Mouse (Mus musculus) lung, embryonic 16.5 days (tissue): Measurements from ENCODE around the gene Otud6a. TPM values are rescaled to one million over a fixed set of nuclear protein-coding genes. Genes with fewer than 3 reads are reported as not detected.
"Not testable (repeated sequence)": the region's sequence is repeated elsewhere in the genome, so short reads cannot be mapped to it uniquely, and the experiment has no call there.

Experiments used
- ATAC-seq: fragments of 200-750 bp; cut with Nextera tagmentation; 2 replicates; pipeline ENCODE4 v1.8.0; 2017; ENCODE audit warnings: low read depth, mild to moderate bottlenecking, moderate library complexity
- H3K27ac ChIP-seq: fragments of 300-500 bp; sonication (generic); 2 replicates; pipeline ENCODE4 v1.5.1; 2014; ENCODE audit warnings: mild to moderate bottlenecking, control low read depth, low read length
- H3K27me3 ChIP-seq: fragments of 300-500 bp; sonication (generic); 2 replicates; pipeline ENCODE4 v1.6.1; 2014; ENCODE audit warnings: low read depth, low read length, mixed read lengths; ENCODE audit not compliant: control insufficient read depth, insufficient read depth
- H3K36me3 ChIP-seq: fragments of 300-500 bp; sonication (generic); 2 replicates; pipeline ENCODE4 v1.6.1; 2014; ENCODE audit warnings: low read length; ENCODE audit not compliant: control insufficient read depth, insufficient read depth
- H3K4me1 ChIP-seq: fragments of 300-500 bp; sonication (generic); replicated peaks from 2 replicates; pipeline ENCODE4 v1.6.1; 2014; ENCODE audit warnings: low read length, mixed read lengths; ENCODE audit not compliant: control insufficient read depth, insufficient read depth
- H3K4me2 ChIP-seq: fragments of 300-500 bp; sonication (generic); 2 replicates; pipeline ENCODE4 v1.6.1; 2014; ENCODE audit warnings: low read depth, low read length, control low read depth
- H3K4me3 ChIP-seq: fragments of 300-500 bp; sonication (generic); 2 replicates; pipeline ENCODE4 v1.5.1; 2014; ENCODE audit warnings: mild to moderate bottlenecking, low read length, control low read depth
- H3K9ac ChIP-seq: fragments of 300-500 bp; sonication (generic); 2 replicates; pipeline ENCODE4 v1.6.1; 2014; ENCODE audit warnings: low read length, control low read depth
- H3K9me3 ChIP-seq: fragments of 300-500 bp; sonication (generic); 2 replicates; pipeline ENCODE4 v1.6.1; 2016; ENCODE audit warnings: low read length; ENCODE audit not compliant: control insufficient read depth
- WGBS: fragments of 180-500 bp; shearing (Covaris S2); extraction: QIAGEN DNeasy Blood & Tissue Kit; methylation state at CpG from one replicate; pipeline ENCODE4 v1.1.7; 2014; 5-methylcytosine and 5-hydroxymethylcytosine counted together
- polyA plus RNA-seq: library from polyadenylated mRNA; unstranded; fragments of >200 nt; fragmentation: Nextera tagmentation; extraction: Ambion mirVana; gene quantifications from 2 replicates; pipeline ENCODE4 v1.2.1, GENCODE M21; 2015

Otud6a gene
- not detected in 2 replicates for polyA plus RNA-seq

DNA sequence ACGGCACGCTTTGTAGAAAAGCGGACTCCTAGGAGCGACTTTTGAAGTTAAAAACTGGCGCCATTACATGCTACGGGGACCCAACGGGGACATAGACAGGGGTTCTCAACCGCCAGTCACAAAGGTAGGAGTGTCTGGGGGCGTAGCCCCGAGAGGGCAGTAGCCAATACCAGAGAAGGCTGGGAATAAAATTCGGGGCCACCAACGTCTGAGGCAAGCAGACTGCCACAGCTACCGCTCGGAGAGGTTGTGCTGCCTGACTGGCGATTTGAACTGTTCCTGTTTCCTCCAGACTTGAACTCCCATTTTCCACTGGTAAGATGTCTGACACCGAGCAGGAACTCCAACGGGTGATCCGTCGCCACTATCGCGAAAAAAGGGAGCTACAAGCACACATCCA lies at the start of gene Otud6a:
Gene Otud6a, plus strand, starts transcription at position 321 of the 400 bp plus-strand sequence.
- H3K27me3 ChIP-seq = no peaks in the 10 kb centered on the region; the same call in 1 of the 2 replicates
- no peak for ATAC-seq
- whole genome bisulfite sequencing = 87% methylated on average over 21 of the region's 21 CpGs
- H3K4me2 ChIP-seq = no peak within 1 kb of the TSS
- no peaks in the 10 kb centered on the region for H3K36me3 ChIP-seq
- no peak within 1 kb of the TSS for H3K4me3 ChIP-seq
- no peak within 1 kb of the TSS for H3K9ac ChIP-seq
- H3K4me1 ChIP-seq = no peaks in the 10 kb centered on the region
- no peak within 1 kb of the TSS for H3K27ac ChIP-seq
- H3K9me3 ChIP-seq = no peaks in the 10 kb centered on the region

DNA sequence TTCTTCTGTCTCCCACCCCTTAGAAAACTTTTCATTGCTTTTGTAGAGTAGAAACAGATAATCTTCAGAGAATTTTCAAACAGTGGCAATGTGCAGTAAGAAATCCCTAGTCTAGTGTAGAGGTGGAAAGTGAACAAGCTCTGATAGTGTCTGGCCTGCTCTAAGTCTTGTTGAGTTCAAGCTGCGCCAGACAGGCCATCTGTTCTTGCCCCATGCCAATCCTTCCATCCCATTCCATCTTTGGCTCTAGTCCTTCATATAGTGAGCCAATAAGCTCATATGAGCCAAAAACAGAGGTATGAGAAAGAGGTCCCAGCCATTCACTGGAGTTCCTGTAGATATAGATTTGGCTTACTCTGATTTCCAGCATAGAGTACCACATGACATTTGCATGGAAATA lies 38.9 kb upstream of the Otud6a start:
- H3K9me3 ChIP-seq = no peaks in the 10 kb centered on the region
- no peaks in the 10 kb centered on the region for H3K36me3 ChIP-seq
- no peak overlapping the region for H3K9ac ChIP-seq
- no peak overlapping the region for H3K4me2 ChIP-seq
- no peak overlapping the region for H3K4me3 ChIP-seq
- no peaks in the 10 kb centered on the region for H3K4me1 ChIP-seq
- ATAC-seq = no peak
- 94% methylated on average over 1 of the region's 1 CpGs for WGBS
- H3K27ac ChIP-seq = no peak overlapping the region
- no peaks in the 10 kb centered on the region for H3K27me3 ChIP-seq

DNA sequence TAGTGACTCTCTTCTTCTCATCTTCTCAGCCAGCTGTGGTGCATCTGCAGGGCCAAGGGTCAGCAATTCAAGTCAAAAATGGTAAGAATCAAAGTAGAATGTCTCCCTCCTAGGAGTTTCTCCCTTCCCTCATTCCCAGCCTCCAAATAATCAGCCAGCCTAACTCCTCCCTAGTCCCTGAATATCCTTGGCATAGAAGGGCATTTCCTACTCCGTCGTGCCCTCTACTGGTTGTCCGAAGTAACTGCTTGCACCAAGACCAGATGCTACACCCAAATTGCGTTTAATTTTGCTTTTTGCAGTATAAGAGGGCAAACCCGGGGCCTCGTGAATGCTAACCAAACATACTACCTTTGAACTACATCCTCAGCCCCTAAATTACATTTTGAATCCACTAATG lies 36.5 kb upstream of the Otud6a start:
- H3K27me3 ChIP-seq = no peaks in the 10 kb centered on the region
- 18% methylated on average over 6 of the region's 6 CpGs for WGBS

DNA sequence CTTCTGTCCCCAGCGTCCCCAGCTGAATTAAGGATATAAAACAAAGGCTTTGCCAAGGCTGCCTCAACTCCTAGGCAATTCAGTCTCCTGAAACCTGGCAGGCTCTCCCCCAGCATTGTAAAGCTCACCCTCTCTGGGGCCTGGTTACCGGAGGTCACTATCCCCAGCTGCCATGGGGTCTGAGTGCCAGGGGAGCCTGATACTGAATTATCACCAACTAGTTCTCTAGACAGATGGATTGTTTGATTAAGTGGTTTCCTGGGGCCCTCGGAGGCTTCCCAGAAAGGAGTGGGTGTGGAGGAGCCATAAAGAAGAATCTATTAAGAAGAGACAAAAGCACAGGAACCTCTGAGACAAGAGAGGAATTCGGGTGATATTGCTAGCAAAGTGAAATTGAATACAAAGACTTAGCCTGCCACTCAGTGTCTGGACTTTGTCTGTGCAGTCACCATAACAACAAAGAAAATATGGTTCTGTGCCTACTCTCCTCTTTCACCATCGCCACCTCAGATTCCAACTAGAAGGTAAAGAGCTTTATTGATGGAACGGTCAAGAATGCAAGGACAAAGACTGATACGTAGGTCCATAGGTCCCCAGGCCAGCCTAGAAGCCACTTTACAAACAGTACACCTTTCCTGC lies 34.5 kb upstream of the Otud6a start:
- Histone ChIP-seq H3K9me3 (no peaks in the 10 kb centered on the region), H3K4me3 (no peak overlapping the region), H3K9ac (no peak overlapping the region), H3K4me1 (no peaks in the 10 kb centered on the region), H3K4me2 (no peak overlapping the region), H3K27ac (no peak overlapping the region), H3K27me3 (no peaks in the 10 kb centered on the region), H3K36me3 (no peaks in the 10 kb centered on the region)
- 66% methylated on average over 7 of the region's 7 CpGs for WGBS
- ATAC-seq = no peak

More for the DNA sequence above, 36.5 kb upstream of the Otud6a start:
- H3K27ac ChIP-seq = no peak overlapping the region
- ATAC-seq = no peak
- no peaks in the 10 kb centered on the region for H3K4me1 ChIP-seq
- H3K4me3 ChIP-seq = no peak overlapping the region
- no peaks in the 10 kb centered on the region for H3K36me3 ChIP-seq
- H3K9ac ChIP-seq = no peak overlapping the region
- no peak overlapping the region for H3K4me2 ChIP-seq
- no peaks in the 10 kb centered on the region for H3K9me3 ChIP-seq

DNA sequence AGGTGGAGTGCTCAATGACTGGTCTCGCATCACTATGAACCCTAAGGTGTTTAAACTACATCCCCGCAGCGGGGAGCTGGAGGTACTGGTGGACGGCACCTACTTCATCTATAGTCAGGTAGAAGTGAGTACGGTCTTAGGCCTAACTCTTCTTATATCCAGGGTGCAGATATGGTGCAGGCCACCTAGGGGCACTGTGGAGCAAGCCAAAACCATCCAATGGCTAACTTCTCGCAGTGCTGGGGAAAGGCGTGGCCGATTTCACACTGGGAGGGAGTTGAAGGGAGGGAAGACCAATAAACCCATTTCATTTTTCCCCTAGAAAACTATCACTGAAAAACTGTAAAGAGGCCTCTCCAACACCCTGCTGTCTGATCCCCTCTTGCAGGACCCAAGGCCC lies 33.8 kb upstream of the Otud6a start:
- H3K4me2 ChIP-seq = no peak overlapping the region
- no peaks in the 10 kb centered on the region for H3K36me3 ChIP-seq
- H3K4me3 ChIP-seq = no peak overlapping the region
- H3K27ac ChIP-seq = no peak overlapping the region
- no peak overlapping the region for H3K9ac ChIP-seq
- WGBS = 87% methylated on average over 8 of the region's 8 CpGs
- no peaks in the 10 kb centered on the region for H3K4me1 ChIP-seq
- H3K27me3 ChIP-seq = no peaks in the 10 kb centered on the region
- H3K9me3 ChIP-seq = no peaks in the 10 kb centered on the region
- ATAC-seq = no peak

DNA sequence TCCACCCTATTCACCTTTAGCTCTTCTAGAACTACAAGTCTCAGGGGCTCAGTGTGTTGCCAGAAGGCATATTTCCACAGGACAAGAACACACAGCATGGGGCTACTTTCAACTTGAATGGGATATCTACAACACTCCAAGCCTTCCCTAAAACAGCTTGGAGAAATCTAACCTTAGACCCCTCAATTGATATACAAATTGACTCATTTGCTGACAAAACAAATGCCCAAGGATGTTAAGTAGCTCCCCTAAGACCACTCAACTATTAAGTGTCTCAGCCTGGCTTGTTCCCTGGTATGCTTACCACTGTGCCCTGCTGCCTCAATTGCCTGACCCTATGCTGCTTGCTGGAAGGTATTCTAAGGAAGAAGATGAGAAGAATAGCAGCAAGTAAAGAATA lies 27.9 kb upstream of the Otud6a start:
- no peak overlapping the region for H3K4me3 ChIP-seq
- no peak for ATAC-seq
- H3K27me3 ChIP-seq = no peaks in the 10 kb centered on the region
- no peaks in the 10 kb centered on the region for H3K4me1 ChIP-seq
- H3K9me3 ChIP-seq = no peaks in the 10 kb centered on the region
- H3K4me2 ChIP-seq = no peak overlapping the region
- H3K27ac ChIP-seq = no peak overlapping the region
- H3K36me3 ChIP-seq = no peaks in the 10 kb centered on the region
- H3K9ac ChIP-seq = no peak overlapping the region

DNA sequence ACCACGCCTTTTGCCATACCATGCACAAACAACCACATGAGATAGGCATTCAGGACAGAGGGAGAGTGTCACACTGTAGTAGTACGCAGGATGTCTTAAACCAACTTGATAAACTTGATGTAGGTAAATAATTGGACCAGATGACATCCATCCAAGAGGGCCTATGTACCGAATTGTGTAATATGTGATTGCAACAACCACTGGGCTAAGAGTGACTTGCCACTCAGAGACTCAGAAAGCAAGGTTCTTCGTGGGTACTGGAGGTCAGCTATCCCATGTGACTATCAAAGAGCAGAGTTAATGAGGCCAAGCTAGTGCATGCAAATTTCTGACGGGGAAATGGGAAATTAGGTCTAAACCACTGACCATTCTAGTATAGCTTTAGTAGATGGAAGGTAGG lies 27.2 kb upstream of the Otud6a start:
- ATAC-seq = no peak
- no peak overlapping the region for H3K27ac ChIP-seq
- WGBS = 78% methylated on average over 5 of the region's 5 CpGs
- H3K36me3 ChIP-seq = no peaks in the 10 kb centered on the region
- H3K9me3 ChIP-seq = no peaks in the 10 kb centered on the region
- H3K4me1 ChIP-seq = no peaks in the 10 kb centered on the region
- no peaks in the 10 kb centered on the region for H3K27me3 ChIP-seq
- H3K4me3 ChIP-seq = no peak overlapping the region
- no peak overlapping the region for H3K4me2 ChIP-seq
- H3K9ac ChIP-seq = no peak overlapping the region

DNA sequence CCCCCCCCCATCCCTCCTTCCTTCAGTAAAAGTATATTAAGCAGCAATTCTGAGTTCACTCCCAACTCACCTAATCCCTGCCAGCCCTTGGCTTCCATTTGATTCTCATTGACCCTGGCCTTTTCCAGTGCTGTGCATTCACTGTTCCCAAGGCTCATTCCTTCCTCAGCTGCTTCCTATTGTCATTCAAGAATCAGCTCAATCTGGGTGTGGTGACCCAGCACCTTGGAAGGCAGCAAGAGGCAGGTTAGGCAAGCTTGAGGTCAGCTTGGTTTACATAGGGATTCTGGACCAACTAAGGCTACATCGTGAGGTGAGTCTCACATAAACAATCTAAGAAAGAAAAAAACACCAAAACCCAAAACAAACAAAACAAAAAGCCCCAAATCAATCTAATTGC lies 19.6 kb upstream of the Otud6a start:
- no peak for ATAC-seq
- Histone ChIP-seq H3K9ac (no peak overlapping the region), H3K4me1 (no peaks in the 10 kb centered on the region), H3K27ac (no peak overlapping the region), H3K27me3 (no peaks in the 10 kb centered on the region), H3K9me3 (no peaks in the 10 kb centered on the region), H3K4me3 (no peak overlapping the region), H3K4me2 (no peak overlapping the region), H3K36me3 (no peaks in the 10 kb centered on the region)
- whole genome bisulfite sequencing = 45% methylated on average over 1 of the region's 1 CpGs

DNA sequence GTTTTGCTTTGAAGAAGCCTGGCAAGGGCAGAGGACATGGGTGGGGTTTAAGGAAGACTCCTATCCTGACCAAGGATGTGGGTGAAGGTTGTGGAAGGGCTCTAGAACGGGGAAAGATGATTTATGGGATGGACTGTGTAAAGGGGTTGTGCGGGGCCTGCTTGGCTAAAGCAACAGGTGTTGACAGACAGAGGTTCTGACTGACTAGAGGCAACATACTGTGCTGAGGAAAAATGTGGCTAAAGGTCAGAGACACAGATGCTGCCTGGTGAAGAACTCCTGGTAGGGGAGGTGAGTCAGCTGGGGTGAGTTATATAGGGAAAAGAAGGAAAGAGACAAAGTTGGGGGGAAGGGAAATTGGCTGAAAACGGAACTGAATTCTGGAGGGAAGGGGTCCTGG lies 3.5 kb downstream of the Otud6a start:
- 46% methylated on average over 3 of the region's 3 CpGs for WGBS
- no peaks in the 10 kb centered on the region for H3K4me1 ChIP-seq
- H3K9ac ChIP-seq = no peak overlapping the region
- H3K9me3 ChIP-seq = no peaks in the 10 kb centered on the region
- H3K27ac ChIP-seq = no peak overlapping the region
- no peaks in the 10 kb centered on the region for H3K36me3 ChIP-seq
- no peak overlapping the region for H3K4me2 ChIP-seq
- no peak for ATAC-seq
- no peak overlapping the region for H3K4me3 ChIP-seq
- peaks cover 2% of the 10 kb centered on the region; the same call in 1 of the 2 replicates for H3K27me3 ChIP-seq

DNA sequence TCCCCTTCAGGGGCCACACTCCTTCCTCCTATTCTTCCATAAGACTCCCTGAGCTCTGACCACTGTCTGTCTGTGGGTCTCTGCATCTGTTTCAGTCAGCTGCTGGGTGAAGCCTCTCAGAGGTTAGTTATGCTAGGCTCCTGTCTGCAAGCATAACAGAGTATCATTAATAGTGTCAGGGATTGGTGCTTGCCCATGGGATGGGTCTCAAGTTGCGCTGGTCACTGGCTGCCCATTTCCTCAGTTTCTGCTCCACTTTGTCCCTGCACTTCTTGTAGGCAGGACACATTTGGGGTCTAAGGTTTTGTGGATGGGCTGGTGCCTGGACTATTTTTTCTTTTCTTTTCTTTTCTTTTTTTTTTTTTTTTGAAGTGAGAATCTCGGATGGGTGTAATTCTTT lies 13.8 kb downstream of the Otud6a start, which contains the start of gene Awat2:
Gene Awat2, minus strand, starts transcription at position 101 of the 400 bp plus-strand sequence.
- H3K9me3 ChIP-seq, H3K4me1 ChIP-seq, H3K27me3 ChIP-seq, H3K4me2 ChIP-seq, ATAC-seq, H3K36me3 ChIP-seq, H3K4me3 ChIP-seq, H3K9ac ChIP-seq, H3K27ac ChIP-seq: not testable (repeated sequence)
- 76% methylated on average over 2 of the region's 2 CpGs for WGBS
